Mouse (Mus musculus) embryonic facial prominence, embryonic 11.5 days (tissue): ENCODE measurements around the gene Mettl24. TPM values are rescaled to one million over a fixed set of nuclear protein-coding genes. Genes with fewer than 3 reads are reported as not detected.

Source experiments
- ATAC-seq: fragments of 200-750 bp; cut with Nextera tagmentation; replicated peaks from 2 replicates; pipeline ENCODE4 v1.8.0; 2017; ENCODE audit warnings: low read depth; ENCODE audit not compliant: insufficient number of reproducible peaks, low FRiP score, low TSS enrichment
- DNase-seq: peaks from one replicate; pipeline ENCODE4 v3.0.0-alpha.2; 2015; ENCODE audit warnings: low spot score
- H3K27ac ChIP-seq: fragments of 300-500 bp; sonication (generic); replicated peaks from 2 replicates; pipeline ENCODE4 v1.5.1; 2014; ENCODE audit warnings: mild to moderate bottlenecking, low read depth, low read length, control low read depth
- H3K27me3 ChIP-seq: fragments of 300-500 bp; sonication (generic); 2 replicates; pipeline ENCODE4 v1.6.1; 2014; ENCODE audit warnings: mild to moderate bottlenecking, low read length, moderate library complexity, mixed read lengths; ENCODE audit not compliant: control insufficient read depth, insufficient read depth
- H3K36me3 ChIP-seq: fragments of 300-500 bp; sonication (generic); replicated peaks from 2 replicates; pipeline ENCODE4 v1.6.1; 2014; ENCODE audit warnings: low read depth, mild to moderate bottlenecking, low read length, moderate library complexity, mixed read lengths; ENCODE audit not compliant: control insufficient read depth, insufficient read depth
- H3K4me1 ChIP-seq: fragments of 300-500 bp; sonication (generic); 2 replicates; pipeline ENCODE4 v1.6.1; 2014; ENCODE audit warnings: low read length, mixed read lengths; ENCODE audit not compliant: control insufficient read depth, insufficient read depth
- H3K4me2 ChIP-seq: fragments of 300-500 bp; sonication (generic); 2 replicates; pipeline ENCODE4 v1.6.1; 2014; ENCODE audit warnings: low read depth, mild to moderate bottlenecking, control low read depth, low read length, moderate library complexity
- H3K4me3 ChIP-seq: fragments of 300-500 bp; sonication (generic); 2 replicates; pipeline ENCODE4 v1.5.1; 2014; ENCODE audit warnings: low read depth, low read length, control low read depth
- H3K9ac ChIP-seq: fragments of 300-500 bp; sonication (generic); replicated peaks from 2 replicates; pipeline ENCODE4 v1.6.1; 2014; ENCODE audit warnings: mild to moderate bottlenecking, control low read depth, low read length
- H3K9me3 ChIP-seq: fragments of 300-500 bp; sonication (generic); replicated peaks from 2 replicates; pipeline ENCODE4 v1.6.1; 2016; ENCODE audit warnings: mild to moderate bottlenecking, low read length, inconsistent platforms, mixed read lengths; ENCODE audit not compliant: control insufficient read depth
- WGBS: fragments of 180-500 bp; shearing (Covaris S2); extraction: QIAGEN DNeasy Blood & Tissue Kit; methylation state at CpG from one replicate; pipeline ENCODE4 v1.1.7; 2014; 5-methylcytosine and 5-hydroxymethylcytosine counted together
- polyA plus RNA-seq: library from polyadenylated mRNA; unstranded; fragments of >200 nt; fragmentation: Nextera tagmentation; extraction: Ambion mirVana; gene quantifications from 2 replicates; pipeline ENCODE4 v1.2.1, GENCODE M21; 2014

The Mettl24 gene
- polyA plus RNA-seq, 1 experiment from 2014 or later, result 0.98 TPM

GRCm38 (mm10) chr10:40831267-40831666, 148.2 kb downstream of the Mettl24 start:
- no peaks in the 10 kb centered on the region for H3K9me3 ChIP-seq
- H3K9ac ChIP-seq, result no peak overlapping the region
- ATAC-seq, result no peak
- 94% methylated on average over 3 of the region's 7 CpGs for WGBS
- H3K4me3 ChIP-seq, result no peak overlapping the region
- no peak for DNase-seq
- H3K36me3 ChIP-seq, result peaks cover 4% of the 10 kb centered on the region
- H3K4me1 ChIP-seq, result no peaks in the 10 kb centered on the region
- H3K27me3 ChIP-seq, result no peaks in the 10 kb centered on the region
- no peak overlapping the region for H3K27ac ChIP-seq
- no peak overlapping the region for H3K4me2 ChIP-seq

- DNase-seq, result no peak
- WGBS, result 85% methylated on average over 5 of the region's 5 CpGs
- Histone ChIP-seq H3K4me3 (no peak overlapping the region), H3K36me3 (peaks cover 6% of the 10 kb centered on the region), H3K9me3 (no peaks in the 10 kb centered on the region), H3K27ac (no peak overlapping the region), H3K27me3 (no peaks in the 10 kb centered on the region), H3K4me1 (no peaks in the 10 kb centered on the region), H3K4me2 (no peak overlapping the region), H3K9ac (no peak overlapping the region)
- ATAC-seq, result no peak
Measured at GRCm38 (mm10) chr10:40840086-40840485, 157.0 kb downstream of the Mettl24 start.

- no peak overlapping the region for H3K27ac ChIP-seq
- no peak overlapping the region for H3K4me2 ChIP-seq
- DNase-seq (no peak), ATAC-seq (no peak)
- peaks cover 5% of the 10 kb centered on the region; the same call in 1 of the 2 replicates for H3K36me3 ChIP-seq
- no peaks in the 10 kb centered on the region for H3K27me3 ChIP-seq
- H3K4me1 ChIP-seq, result no peaks in the 10 kb centered on the region
- H3K9ac ChIP-seq, result no peak overlapping the region
- 69% methylated on average over 5 of the region's 5 CpGs for WGBS
- H3K4me3 ChIP-seq, result no peak overlapping the region
- no peaks in the 10 kb centered on the region for H3K9me3 ChIP-seq
Measured at GRCm38 (mm10) chr10:40843841-40844240, 160.8 kb downstream of the Mettl24 start.

GRCm38 (mm10) chr10:40844546-40844945, 161.5 kb downstream of the Mettl24 start:
- no peak for ATAC-seq
- Histone ChIP-seq H3K27me3 (no peaks in the 10 kb centered on the region), H3K4me1 (no peaks in the 10 kb centered on the region), H3K9me3 (no peaks in the 10 kb centered on the region), H3K4me2 (no peak overlapping the region), H3K27ac (no peak overlapping the region), H3K4me3 (no peak overlapping the region), H3K36me3 (peaks cover 5% of the 10 kb centered on the region; the same call in 1 of the 2 replicates), H3K9ac (no peak overlapping the region)
- 58% methylated on average over 10 of the region's 10 CpGs for WGBS
- peak; percentile 6 for DNase-seq

- no peak overlapping the region for H3K9ac ChIP-seq
- DNase-seq (no peak), ATAC-seq (no peak)
- no peaks in the 10 kb centered on the region for H3K4me1 ChIP-seq
- no peak overlapping the region for H3K4me2 ChIP-seq
- H3K36me3 ChIP-seq, result peaks cover 5% of the 10 kb centered on the region; the same call in 1 of the 2 replicates
- H3K27me3 ChIP-seq, result no peaks in the 10 kb centered on the region
- no peak overlapping the region for H3K27ac ChIP-seq
- 88% methylated on average over 6 of the region's 6 CpGs for WGBS
- no peak overlapping the region for H3K4me3 ChIP-seq
- no peaks in the 10 kb centered on the region for H3K9me3 ChIP-seq
Measured at GRCm38 (mm10) chr10:40845626-40846025, 162.5 kb downstream of the Mettl24 start.

GRCm38 (mm10) chr10:40847176-40847874, 164.2 kb downstream of the Mettl24 start:
- Histone ChIP-seq H3K27me3 (no peaks in the 10 kb centered on the region), H3K4me1 (no peaks in the 10 kb centered on the region), H3K9me3 (no peaks in the 10 kb centered on the region), H3K36me3 (peaks cover 5% of the 10 kb centered on the region; the same call in 1 of the 2 replicates), H3K4me2 (no peak overlapping the region), H3K9ac (no peak overlapping the region), H3K4me3 (no peak overlapping the region), H3K27ac (no peak overlapping the region)
- DNase-seq (no peak), ATAC-seq (no peak)
- WGBS, result 96% methylated on average over 10 of the region's 10 CpGs

- WGBS, result 81% methylated on average over 2 of the region's 2 CpGs
- Histone ChIP-seq H3K4me3 (no peak overlapping the region), H3K4me2 (no peak overlapping the region), H3K9me3 (no peaks in the 10 kb centered on the region), H3K9ac (no peak overlapping the region), H3K27me3 (no peaks in the 10 kb centered on the region), H3K4me1 (no peaks in the 10 kb centered on the region), H3K36me3 (no peaks in the 10 kb centered on the region), H3K27ac (no peak overlapping the region)
- no peak for DNase-seq
- ATAC-seq, result no peak
Measured at GRCm38 (mm10) chr10:40850644-40851043, 167.6 kb downstream of the Mettl24 start.

GRCm38 (mm10) chr10:40851138-40851537, 168.1 kb downstream of the Mettl24 start:
- H3K9me3 ChIP-seq, result no peaks in the 10 kb centered on the region
- no peak for DNase-seq

More at GRCm38 (mm10) chr10:40851138-40851537, 168.1 kb downstream of the Mettl24 start:
- H3K4me3 ChIP-seq, result no peak overlapping the region
- H3K4me1 ChIP-seq, result no peaks in the 10 kb centered on the region
- no peak overlapping the region for H3K4me2 ChIP-seq
- ATAC-seq, result no peak
- H3K27ac ChIP-seq, result no peak overlapping the region
- no peaks in the 10 kb centered on the region for H3K36me3 ChIP-seq
- no peak overlapping the region for H3K9ac ChIP-seq
- no peaks in the 10 kb centered on the region for H3K27me3 ChIP-seq
